Mouse (Mus musculus): ENCODE data around the gene Anapc16.

GRCm38 (mm10) chr10:60029387-60029786 lies 26.5 kb upstream of the Anapc16 start:
- TF ChIP-seq CTCF (IDR thresholded peaks at IDR 0.05; ENCODE audit: insufficient read depth, low read length) (no peak), POLR2A (IDR thresholded peaks at IDR 0.05; ENCODE audit: borderline replicate concordance, extremely low read depth, low read depth, low read length) (no peak)

All from lung, adult 2 months (tissue).